Mouse (Mus musculus): ENCODE results near the gene Nrde2.

DNA sequence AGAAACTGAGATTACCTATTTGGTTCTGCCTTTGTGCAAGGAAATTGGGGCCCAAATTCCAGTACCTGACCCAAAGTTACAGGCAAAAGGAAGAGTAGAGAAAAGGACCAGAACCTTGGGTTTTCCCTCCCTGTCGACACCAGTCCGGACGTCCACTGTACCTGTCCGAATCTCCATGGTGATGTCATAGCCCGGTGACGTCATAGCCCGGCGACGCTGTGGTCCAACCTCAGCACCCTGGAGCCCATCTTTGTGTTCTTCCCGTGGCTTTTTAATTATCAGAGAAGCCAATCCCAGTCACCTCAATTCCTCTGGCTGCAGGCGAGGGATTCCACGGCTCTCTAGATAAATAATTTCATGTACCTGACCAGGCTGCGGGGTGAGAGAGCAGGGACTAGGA lies 21.3 kb upstream of the Nrde2 start:
- TF ChIP-seq POLR2A (IDR thresholded peaks at IDR 0.05; ENCODE audit: insufficient read depth, low read length) (no peak), CTCF (IDR thresholded peaks at IDR 0.05; ENCODE audit: low read depth, low read length) (no peak)
